Mouse (Mus musculus): ENCODE measurements at regions not wholly inside any gene's neighbourhood (a gene's known extent, or its start where the extent isn't known, plus 50 kb on each side); places are given as distances from the start of the nearest gene placed in this dataset.

GRCm38 (mm10) chr11:42067788-42068187 lies 67.1 kb upstream of the Gabrg2 start:
- peak; percentile 53 for DNase-seq (ENCODE audit: low spot score)

- no peak for DNase-seq (ENCODE audit: low spot score)
These were observed 50.9 kb upstream of the Gabrg2 start for GRCm38 (mm10) chr11:42051567-42051966.

Measured in layer of hippocampus, adult 9-10 months (tissue).